Mouse (Mus musculus): ENCODE measurements around the gene Hbq1a. TPM values are rescaled to one million over a fixed set of nuclear protein-coding genes. Genes with fewer than 3 reads are reported as not detected.

Gene Hbq1a
- polyA plus RNA-seq, 1 experiment: 12.0 TPM

DNA sequence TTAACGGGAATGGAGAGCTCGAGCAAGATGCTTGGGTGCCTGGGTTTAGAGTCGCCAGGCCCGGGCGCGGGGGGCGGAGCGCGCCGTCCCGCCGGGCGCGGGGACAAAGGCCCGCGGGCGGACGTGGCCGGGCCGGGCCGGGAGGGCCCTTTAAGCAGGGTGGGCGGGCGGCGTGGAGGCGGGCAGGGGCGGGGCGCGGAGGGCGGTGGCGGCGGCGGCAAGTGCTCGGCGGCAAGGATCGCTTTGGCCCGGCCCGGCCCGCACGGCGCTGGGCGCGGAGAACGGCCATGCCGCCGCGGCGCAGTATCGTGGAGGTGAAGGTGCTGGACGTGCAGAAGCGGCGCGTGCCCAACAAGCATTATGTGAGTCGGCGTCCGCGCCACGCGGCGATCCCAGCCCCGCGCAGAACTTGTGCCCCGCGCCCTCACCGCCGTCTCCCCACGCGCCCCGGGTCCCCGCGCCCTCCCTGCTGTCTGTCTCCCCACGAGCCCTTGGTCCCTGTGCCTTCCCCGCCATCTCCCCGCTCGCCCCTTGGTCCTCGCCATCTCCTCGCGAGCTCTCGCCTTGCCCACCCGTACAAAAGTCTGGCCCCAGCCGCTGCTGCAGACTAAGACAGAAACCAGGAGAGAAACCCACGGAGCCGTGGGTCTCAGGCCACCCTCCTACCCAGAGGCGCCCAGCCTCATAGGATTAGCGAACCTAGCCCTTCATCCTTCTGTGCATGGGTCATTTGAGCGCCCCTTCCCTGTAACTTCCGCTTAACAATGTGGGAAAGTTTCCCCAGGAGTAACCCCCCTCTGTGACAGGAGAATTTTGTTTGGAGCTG is 48.0 kb downstream of the Hbq1a start, which contains the start of gene Sh3pxd2b:
TSS of gene Sh3pxd2b (plus strand) at position 214 of the 826 bp plus-strand sequence.
- no peaks in the 10 kb centered on the region for H3K4me1 ChIP-seq (ENCODE audit: control insufficient read depth, insufficient read depth, low read length)
- H3K27ac ChIP-seq (ENCODE audit: control insufficient read depth, insufficient read depth, low read depth, low read length, poor library complexity): no peak within 1 kb of the TSS
- no peak for TF ChIP-seq POLR2A (IDR thresholded peaks at IDR 0.05; ENCODE audit: borderline replicate concordance, control insufficient read depth, low read depth, low read length)
- no peak for TF ChIP-seq CTCF (IDR thresholded peaks at IDR 0.05; ENCODE audit: control insufficient read depth, insufficient read depth, low read length)
- 2% methylated on average over 70 of the region's 86 CpGs for whole genome bisulfite sequencing
- peak within 1 kb of the TSS; percentile 58 for H3K4me3 ChIP-seq (replicated peaks; ENCODE audit: control insufficient read depth, low read depth, low read length)

DNA sequence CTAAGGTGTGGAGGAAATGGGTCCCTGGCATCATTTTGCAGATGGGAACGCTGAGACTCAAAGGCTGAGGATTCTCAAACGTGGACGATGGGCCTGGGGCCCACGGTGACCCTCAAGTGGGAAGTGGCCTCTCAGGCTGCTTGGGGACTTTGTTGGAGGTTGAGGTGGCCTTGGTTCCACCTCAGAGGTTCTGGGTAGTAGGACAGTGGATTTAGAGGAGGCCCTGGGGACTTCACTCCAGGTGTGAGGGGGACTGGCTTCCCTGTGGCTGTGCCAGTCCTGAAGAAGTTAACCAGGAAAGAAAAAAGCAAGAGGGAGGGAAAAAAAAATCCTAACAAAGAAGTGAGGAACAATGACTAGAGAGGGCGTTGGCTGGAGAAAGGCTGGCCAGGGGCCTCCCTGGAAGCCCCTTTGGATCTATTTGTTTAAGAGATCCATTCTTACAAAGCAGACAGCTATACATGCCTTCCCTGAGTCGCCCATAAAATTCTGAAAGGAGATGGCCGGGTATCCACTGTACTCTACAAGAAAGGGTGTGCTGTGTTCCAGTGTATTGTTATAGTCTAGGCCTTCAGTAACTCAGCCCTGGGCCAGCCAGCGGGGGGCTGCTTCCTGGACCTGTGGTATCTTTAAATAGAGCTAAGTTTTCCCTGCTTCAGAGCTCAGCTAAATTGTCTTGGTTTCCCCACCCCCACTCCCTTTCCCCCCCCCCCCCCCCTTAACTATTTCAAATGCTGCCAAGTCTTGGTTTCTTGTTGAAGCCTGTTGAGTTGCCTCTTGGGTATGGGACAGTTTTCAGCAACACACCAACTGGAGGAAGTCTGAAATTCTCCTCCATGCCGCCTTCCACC is 48.8 kb downstream of the Hbq1a start:
- no peaks in the 10 kb centered on the region for H3K4me1 ChIP-seq (ENCODE audit: control insufficient read depth, insufficient read depth, low read length)
- no peak overlapping the region for H3K27ac ChIP-seq (ENCODE audit: control insufficient read depth, insufficient read depth, low read depth, low read length, poor library complexity)
- WGBS: 44% methylated on average over 9 of the region's 9 CpGs
- H3K4me3 ChIP-seq (replicated peaks; ENCODE audit: control insufficient read depth, low read depth, low read length): no peak overlapping the region
- TF ChIP-seq POLR2A (IDR thresholded peaks at IDR 0.05; ENCODE audit: borderline replicate concordance, control insufficient read depth, low read depth, low read length) (no peak), CTCF (IDR thresholded peaks at IDR 0.05; ENCODE audit: control insufficient read depth, insufficient read depth, low read length) (no peak)

DNA sequence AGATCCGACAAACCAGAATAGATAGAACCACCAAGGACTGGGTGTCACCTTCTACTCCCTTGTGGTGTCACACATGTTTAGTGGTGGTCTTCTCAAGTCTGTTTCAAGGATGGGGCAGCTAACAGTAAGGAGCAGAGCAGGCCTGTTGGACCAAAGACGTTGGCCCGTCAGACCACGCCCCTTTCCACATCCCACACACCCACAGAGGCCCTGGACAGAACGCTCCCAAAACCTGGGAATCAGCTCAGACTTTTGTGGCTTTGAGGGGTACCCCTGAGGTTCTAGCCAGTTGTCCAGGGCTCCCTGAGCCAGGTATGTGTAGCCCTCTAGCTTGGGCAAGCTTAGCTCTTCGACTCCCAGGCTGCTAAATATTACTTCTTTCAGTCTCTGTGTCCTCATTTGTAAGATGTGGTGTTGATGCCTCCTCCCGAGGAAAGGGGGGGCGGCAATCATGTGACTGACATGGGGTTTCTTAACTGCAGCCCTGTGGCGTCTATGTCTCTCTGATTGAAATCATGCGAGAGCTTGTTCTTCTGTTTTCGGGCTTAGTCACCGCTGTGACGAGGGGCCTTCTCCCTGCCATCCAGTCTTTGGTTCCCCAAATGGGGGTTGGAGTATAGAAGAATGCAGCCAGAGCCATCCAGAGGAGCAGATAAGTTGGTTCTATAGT is 49.5 kb downstream of the Hbq1a start:
- TF ChIP-seq CTCF (IDR thresholded peaks at IDR 0.05; ENCODE audit: control insufficient read depth, insufficient read depth, low read length) (no peak), POLR2A (IDR thresholded peaks at IDR 0.05; ENCODE audit: borderline replicate concordance, control insufficient read depth, low read depth, low read length) (no peak)
- Histone ChIP-seq H3K4me1 (ENCODE audit: control insufficient read depth, insufficient read depth, low read length) (no peaks in the 10 kb centered on the region), H3K4me3 (replicated peaks; ENCODE audit: control insufficient read depth, low read depth, low read length) (no peak overlapping the region), H3K27ac (ENCODE audit: control insufficient read depth, insufficient read depth, low read depth, low read length, poor library complexity) (no peak overlapping the region)
- 27% methylated on average over 13 of the region's 13 CpGs for WGBS

Other genes with a start within 250 kb of the Hbq1a start
- gene Il9r, start 99.8 kb upstream of the Hbq1a start, polyA plus RNA-seq (2011; ENCODE audit: insufficient read depth, insufficient read length, low replicate concordance, missing spikeins): 0.55 and 0.79 TPM in 2 replicates
- gene Snrnp25, start 94.7 kb upstream of the Hbq1a start, polyA plus RNA-seq (2011; ENCODE audit: insufficient read depth, insufficient read length, low replicate concordance, missing spikeins): 61.6 and 71.3 TPM in 2 replicates
- gene Rhbdf1, start 77.8 kb upstream of the Hbq1a start, polyA plus RNA-seq (2011; ENCODE audit: insufficient read depth, insufficient read length, low replicate concordance, missing spikeins): 2.4 and 4.2 TPM in 2 replicates
- gene Mpg, start 73.6 kb upstream of the Hbq1a start, polyA plus RNA-seq (2011; ENCODE audit: insufficient read depth, insufficient read length, low replicate concordance, missing spikeins): 10.9 and 20.1 TPM in 2 replicates
- 69.5 and 75.3 TPM in 2 replicates for gene Nprl3, start 32.4 kb upstream of the Hbq1a start, polyA plus RNA-seq (2011; ENCODE audit: insufficient read depth, insufficient read length, low replicate concordance, missing spikeins)
- 2.6 and 3.5 TPM in 2 replicates for gene Hba-x, start 23.7 kb upstream of the Hbq1a start, polyA plus RNA-seq (2011; ENCODE audit: insufficient read depth, insufficient read length, low replicate concordance, missing spikeins)
- gene Hba-a1, start 16.6 kb upstream of the Hbq1a start, polyA plus RNA-seq (2011; ENCODE audit: insufficient read depth, insufficient read length, low replicate concordance, missing spikeins): 17,767 and 55,751 TPM in 2 replicates
- gene Hbq1b, start 13.1 kb upstream of the Hbq1a start, polyA plus RNA-seq (2011; ENCODE audit: insufficient read depth, insufficient read length, low replicate concordance, missing spikeins): 44.2 and 73.9 TPM in 2 replicates
- 164,365 and 299,309 TPM in 2 replicates for gene Hba-a2, start 3.6 kb upstream of the Hbq1a start, polyA plus RNA-seq (2011; ENCODE audit: insufficient read depth, insufficient read length, low replicate concordance, missing spikeins)
- 1.6 and 1.7 TPM in 2 replicates for gene Sh3pxd2b, start 47.8 kb downstream of the Hbq1a start, polyA plus RNA-seq (2011; ENCODE audit: insufficient read depth, insufficient read length, low replicate concordance, missing spikeins)
- gene Ubtd2, start 155.3 kb downstream of the Hbq1a start, polyA plus RNA-seq (2011; ENCODE audit: insufficient read depth, insufficient read length, low replicate concordance, missing spikeins): 1.5 and 1.6 TPM in 2 replicates
- not detected in 2 replicates for gene Efcab9, start 232.0 kb downstream of the Hbq1a start, polyA plus RNA-seq (2011; ENCODE audit: insufficient read depth, insufficient read length, low replicate concordance, missing spikeins)
- gene Stk10, start 233.2 kb downstream of the Hbq1a start, polyA plus RNA-seq (2011; ENCODE audit: insufficient read depth, insufficient read length, low replicate concordance, missing spikeins): 17.6 and 23.9 TPM in 2 replicates

All from bone marrow, adult 2 months (tissue).